Mouse (Mus musculus) kidney, postnatal 0 days (tissue): ENCODE measurements around the gene Tjp2. TPM values are rescaled to one million over a fixed set of nuclear protein-coding genes. Genes with fewer than 3 reads are reported as not detected.

Source experiments
- ATAC-seq: fragments of 200-750 bp; cut with Nextera tagmentation; replicated peaks from 2 replicates; pipeline ENCODE4 v1.8.0; 2017; ENCODE audit warnings: low read depth, moderate number of reproducible peaks, moderate TSS enrichment, moderate library complexity; ENCODE audit not compliant: low FRiP score
- DNase-seq: peaks from one replicate; pipeline ENCODE4 v3.0.0-alpha.2; 2016; ENCODE audit warnings: low spot score
- H3K27ac ChIP-seq: fragments of 300-500 bp; sonication (generic); 2 replicates; pipeline ENCODE4 v1.5.1; 2014; ENCODE audit warnings: mild to moderate bottlenecking
- H3K27me3 ChIP-seq: fragments of 300-500 bp; sonication (generic); 2 replicates; pipeline ENCODE4 v1.6.1; 2014; ENCODE audit warnings: low read length, mixed read lengths; ENCODE audit not compliant: insufficient read depth
- H3K36me3 ChIP-seq: fragments of 300-500 bp; sonication (generic); 2 replicates; pipeline ENCODE4 v1.6.1; 2014; ENCODE audit warnings: low read length, mixed read lengths; ENCODE audit not compliant: insufficient read depth
- H3K4me1 ChIP-seq: fragments of 300-500 bp; sonication (generic); replicated peaks from 2 replicates; pipeline ENCODE4 v1.6.1; 2014; ENCODE audit warnings: antibody characterized with exemption, low read length, mixed read lengths; ENCODE audit not compliant: insufficient read depth
- H3K4me2 ChIP-seq: fragments of 300-500 bp; sonication (generic); 2 replicates; pipeline ENCODE4 v1.6.1; 2014; ENCODE audit warnings: mild to moderate bottlenecking, low read length, moderate library complexity, mixed read lengths
- H3K4me3 ChIP-seq: fragments of 300-500 bp; sonication (generic); replicated peaks from 2 replicates; pipeline ENCODE4 v1.5.1; 2014; ENCODE audit warnings: low read depth, low read length
- H3K9ac ChIP-seq: fragments of 300-500 bp; sonication (generic); 2 replicates; pipeline ENCODE4 v1.6.1; 2014; ENCODE audit warnings: low read depth, low read length
- H3K9me3 ChIP-seq: fragments of 300-500 bp; sonication (generic); replicated peaks from 2 replicates; pipeline ENCODE4 v1.6.1; 2016; ENCODE audit warnings: low read length, inconsistent platforms, mixed read lengths
- CTCF ChIP-seq: IDR thresholded peaks from 2 replicates; pipeline ENCODE4 v1.5.1; 2016; ENCODE audit warnings: antibody characterized with exemption, low read depth, mild to moderate bottlenecking, moderate library complexity
- WGBS: fragments of 180-500 bp; shearing (Covaris S2); extraction: QIAGEN DNeasy Blood & Tissue Kit; methylation state at CpG from one replicate; pipeline ENCODE4 v1.1.7; 2014; 5-methylcytosine and 5-hydroxymethylcytosine counted together
- polyA plus RNA-seq: library from polyadenylated mRNA; unstranded; fragments of >200 nt; fragmentation: Nextera tagmentation; extraction: Ambion mirVana; gene quantifications from 2 replicates; pipeline ENCODE4 v1.2.1, GENCODE M21; 2015

Tjp2 gene
- polyA plus RNA-seq, 1 experiment from 2014 or later = 24.9 TPM

- H3K4me2 ChIP-seq = no peak overlapping the region
- ATAC-seq = no peak
- 98% methylated on average over 1 of the region's 1 CpGs for WGBS
Measured at GRCm38 (mm10) chr19:24056880-24057279, 167.9 kb downstream of the Tjp2 start.

GRCm38 (mm10) chr19:24054904-24055303 is 169.9 kb downstream of the Tjp2 start:
- Histone ChIP-seq H3K9me3 (no peaks in the 10 kb centered on the region), H3K27me3 (no peaks in the 10 kb centered on the region), H3K9ac (no peak overlapping the region), H3K36me3 (no peaks in the 10 kb centered on the region), H3K4me1 (no peaks in the 10 kb centered on the region), H3K4me3 (no peak overlapping the region), H3K4me2 (no peak overlapping the region), H3K27ac (no peak overlapping the region)
- DNase-seq = peak; percentile 49
- TF ChIP-seq CTCF = no peak
- 30% methylated on average over 2 of the region's 2 CpGs for WGBS
- ATAC-seq = no peak

More at GRCm38 (mm10) chr19:24056880-24057279, 167.9 kb downstream of the Tjp2 start:
- DNase-seq = no peak
- Histone ChIP-seq H3K27ac (no peak overlapping the region), H3K4me3 (no peak overlapping the region), H3K9me3 (no peaks in the 10 kb centered on the region), H3K9ac (no peak overlapping the region), H3K27me3 (no peaks in the 10 kb centered on the region), H3K4me1 (no peaks in the 10 kb centered on the region), H3K36me3 (no peaks in the 10 kb centered on the region)
- no peak for TF ChIP-seq CTCF

- Histone ChIP-seq H3K4me2 (no peak overlapping the region), H3K4me1 (no peaks in the 10 kb centered on the region), H3K27ac (no peak overlapping the region), H3K9ac (no peak overlapping the region), H3K4me3 (no peak overlapping the region), H3K36me3 (no peaks in the 10 kb centered on the region), H3K27me3 (no peaks in the 10 kb centered on the region), H3K9me3 (no peaks in the 10 kb centered on the region)
- ATAC-seq (no peak), DNase-seq (peak; percentile 8)
- WGBS = 16% methylated on average over 5 of the region's 5 CpGs
- TF ChIP-seq CTCF = no peak
Measured at GRCm38 (mm10) chr19:24054265-24054664, 170.6 kb downstream of the Tjp2 start.

- WGBS = 90% methylated on average over 2 of the region's 2 CpGs
- no peak for DNase-seq
- Histone ChIP-seq H3K4me2 (no peak overlapping the region), H3K9ac (no peak overlapping the region), H3K4me3 (no peak overlapping the region), H3K4me1 (no peaks in the 10 kb centered on the region), H3K27ac (no peak overlapping the region), H3K9me3 (no peaks in the 10 kb centered on the region), H3K27me3 (no peaks in the 10 kb centered on the region), H3K36me3 (no peaks in the 10 kb centered on the region)
- TF ChIP-seq CTCF = no peak
- no peak for ATAC-seq
Measured at GRCm38 (mm10) chr19:24050514-24050913, 174.3 kb downstream of the Tjp2 start.

GRCm38 (mm10) chr19:24049329-24049728 is 175.5 kb downstream of the Tjp2 start:
- no peak overlapping the region for H3K9ac ChIP-seq
- 80% methylated on average over 3 of the region's 3 CpGs for WGBS
- no peaks in the 10 kb centered on the region for H3K9me3 ChIP-seq
- H3K4me3 ChIP-seq = no peak overlapping the region
- ATAC-seq = no peak
- H3K27ac ChIP-seq = no peak overlapping the region
- no peaks in the 10 kb centered on the region for H3K4me1 ChIP-seq
- DNase-seq = no peak
- H3K36me3 ChIP-seq = no peaks in the 10 kb centered on the region
- TF ChIP-seq CTCF = no peak
- no peak overlapping the region for H3K4me2 ChIP-seq
- H3K27me3 ChIP-seq = no peaks in the 10 kb centered on the region

GRCm38 (mm10) chr19:24046395-24046993 is 178.3 kb downstream of the Tjp2 start:
- no peak overlapping the region for H3K9ac ChIP-seq
- no peaks in the 10 kb centered on the region for H3K27me3 ChIP-seq
- 88% methylated on average over 10 of the region's 10 CpGs for WGBS
- H3K4me3 ChIP-seq = no peak overlapping the region
- H3K9me3 ChIP-seq = no peaks in the 10 kb centered on the region
- no peaks in the 10 kb centered on the region for H3K36me3 ChIP-seq
- H3K27ac ChIP-seq = no peak overlapping the region
- DNase-seq = no peak
- ATAC-seq = no peak
- no peaks in the 10 kb centered on the region for H3K4me1 ChIP-seq
- H3K4me2 ChIP-seq = no peak overlapping the region
- TF ChIP-seq CTCF = no peak

Other genes starting within 250 kb of the Tjp2 start
- gene Fam189a2, start 194.0 kb downstream of the Tjp2 start, polyA plus RNA-seq = 1.1 and 1.6 TPM in 2 replicates
- 55.2 and 55.8 TPM in 2 replicates for gene Fxn, start 55.6 kb upstream of the Tjp2 start, polyA plus RNA-seq